Mouse (Mus musculus) E14TG2a.4 (cell line): ENCODE measurements around the gene Myo18b.

Source experiments
- CTCF ChIP-seq: conservative IDR thresholded peaks from 2 replicates; pipeline ENCODE4 v1.5.1; 2014; ENCODE audit warnings: low read length
- NANOG ChIP-seq: IDR thresholded peaks from 2 replicates; pipeline ENCODE4 v1.6.1; 2014; ENCODE audit warnings: borderline replicate concordance, low read length, mixed read lengths
- POU5F1 ChIP-seq: IDR thresholded peaks from 2 replicates; pipeline ENCODE4 v1.6.1; 2014; ENCODE audit warnings: low read length, borderline replicate concordance

DNA sequence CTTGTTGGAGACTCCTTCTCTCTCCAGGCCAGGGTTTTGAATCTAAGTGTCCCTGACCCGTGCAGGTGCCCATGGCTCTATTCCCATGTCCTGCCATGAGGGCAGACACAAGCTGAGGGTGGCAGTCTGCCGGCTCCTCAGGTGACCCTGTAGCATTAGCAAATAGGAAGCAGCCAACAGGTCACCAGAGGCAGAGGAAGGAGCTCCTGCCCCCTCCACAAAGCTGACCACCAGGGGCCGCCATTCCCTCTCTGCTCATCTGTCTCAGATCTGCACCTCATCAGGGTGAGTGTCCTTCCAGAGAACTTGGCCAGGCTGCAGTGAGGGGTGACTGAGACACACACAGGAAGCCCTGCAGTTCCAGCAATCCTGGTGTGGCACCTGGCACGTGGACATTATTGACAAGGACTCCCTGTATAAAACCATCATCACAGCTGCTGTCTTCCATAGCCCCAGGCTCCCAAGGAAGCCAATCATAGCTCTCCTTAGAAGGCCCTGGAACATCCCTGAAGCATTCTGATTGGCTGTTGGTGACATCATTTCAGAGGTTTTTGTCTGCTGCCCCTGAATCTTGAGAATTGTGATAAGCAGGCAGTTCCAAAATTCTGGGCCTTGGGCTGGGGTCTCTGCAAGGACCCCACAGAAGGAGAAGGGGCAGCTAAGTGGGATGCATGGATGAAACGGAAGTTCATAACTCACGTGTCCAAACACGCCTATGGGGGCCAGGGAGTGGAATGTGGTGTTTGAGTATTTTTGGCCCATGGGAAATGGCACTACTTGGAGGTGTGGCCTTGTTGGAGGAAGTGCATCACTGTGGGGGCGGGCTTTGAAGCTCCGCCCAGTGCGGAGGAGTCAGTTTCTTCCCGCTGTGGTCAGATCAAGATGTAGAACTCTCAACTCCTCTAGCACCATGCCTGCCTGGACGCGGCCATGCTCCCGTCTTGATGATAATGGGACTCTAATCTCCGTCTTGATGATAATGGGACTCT is 104.1 kb downstream of the Myo18b start:
- peak; percentile 55 for TF ChIP-seq CTCF
- no peak for TF ChIP-seq NANOG
- no peak for TF ChIP-seq POU5F1
